Mouse (Mus musculus): Measurements from ENCODE around the gene Plk5. TPM values are rescaled to one million over a fixed set of nuclear protein-coding genes. Genes with fewer than 3 reads are reported as not detected.
A peak's percentile ranks its signal among the peaks of the same experiment; 100 is the strongest.

The Plk5 gene
- polyA plus RNA-seq, 1 experiment from 2014 or later = 1.2 TPM

DNA sequence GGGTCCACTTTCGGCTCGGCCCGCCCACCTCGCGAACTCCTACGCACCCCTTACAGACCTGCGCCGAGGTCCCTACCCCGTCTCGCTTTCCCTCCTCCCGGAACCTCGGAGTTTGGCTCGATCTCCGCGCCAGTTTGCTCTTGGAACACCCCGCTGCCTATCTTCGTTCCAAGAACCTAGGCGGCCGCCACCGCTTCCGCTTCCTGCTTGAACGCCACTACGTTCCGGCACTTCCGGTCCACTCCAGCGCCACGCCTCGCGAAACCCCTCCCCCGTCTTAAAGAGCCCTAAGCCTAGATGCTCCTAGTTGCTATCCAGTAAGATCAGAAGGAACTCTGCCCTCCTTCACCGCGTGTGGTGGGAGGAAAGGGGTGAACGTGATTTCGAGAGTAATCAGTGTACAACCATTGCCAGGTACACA lies 35.9 kb upstream of the Plk5 start, which contains the start of gene 2310011J03Rik:
Gene 2310011J03Rik (minus strand): TSS at position 198 of the 421 bp plus-strand sequence.
- no peaks in the 10 kb centered on the region for H3K27me3 ChIP-seq (replicated peaks; ENCODE audit: control insufficient read depth, insufficient read depth, low read length)
- peak within 1 kb of the TSS; percentile 93 for H3K4me2 ChIP-seq (ENCODE audit: low read length)
- H3K4me1 ChIP-seq (ENCODE audit: control insufficient read depth, insufficient read depth, low read length) = peaks cover 14% of the 10 kb centered on the region
- peak within 1 kb of the TSS; percentile 67 for H3K4me3 ChIP-seq (ENCODE audit: low read depth, low read length)
- DNase-seq (ENCODE audit: low spot score) (peak; percentile 96), ATAC-seq (peak; percentile 69)
- H3K9me3 ChIP-seq (replicated peaks; ENCODE audit: control insufficient read depth, low read length) = no peaks in the 10 kb centered on the region
- H3K9ac ChIP-seq (ENCODE audit: low read length) = peak within 1 kb of the TSS; percentile 72
- H3K36me3 ChIP-seq (ENCODE audit: control insufficient read depth, insufficient read depth, low read length) = peaks cover 36% of the 10 kb centered on the region
- under 1% methylated on average over 34 of the region's 34 CpGs for WGBS
- H3K27ac ChIP-seq (ENCODE audit: low read depth, low read length) = no peak within 1 kb of the TSS

- H3K36me3 ChIP-seq (ENCODE audit: control insufficient read depth, insufficient read depth, low read length) = peaks cover 28% of the 10 kb centered on the region
- no peak overlapping the region for H3K27ac ChIP-seq (ENCODE audit: low read depth, low read length)
- 80% methylated on average over 6 of the region's 6 CpGs for WGBS
- H3K4me2 ChIP-seq (ENCODE audit: low read length) = no peak overlapping the region
- ATAC-seq = no peak
- peaks cover 14% of the 10 kb centered on the region for H3K4me1 ChIP-seq (ENCODE audit: control insufficient read depth, insufficient read depth, low read length)
- DNase-seq (ENCODE audit: low spot score) = no peak
- H3K9me3 ChIP-seq (replicated peaks; ENCODE audit: control insufficient read depth, low read length) = no peaks in the 10 kb centered on the region
- no peak overlapping the region for H3K9ac ChIP-seq (ENCODE audit: low read length)
- H3K27me3 ChIP-seq (replicated peaks; ENCODE audit: control insufficient read depth, insufficient read depth, low read length) = no peaks in the 10 kb centered on the region
- H3K4me3 ChIP-seq (ENCODE audit: low read depth, low read length) = no peak overlapping the region
These were observed 35.1 kb upstream of the Plk5 start for GRCm38 (mm10) chr10:80321014-80321669.

DNA sequence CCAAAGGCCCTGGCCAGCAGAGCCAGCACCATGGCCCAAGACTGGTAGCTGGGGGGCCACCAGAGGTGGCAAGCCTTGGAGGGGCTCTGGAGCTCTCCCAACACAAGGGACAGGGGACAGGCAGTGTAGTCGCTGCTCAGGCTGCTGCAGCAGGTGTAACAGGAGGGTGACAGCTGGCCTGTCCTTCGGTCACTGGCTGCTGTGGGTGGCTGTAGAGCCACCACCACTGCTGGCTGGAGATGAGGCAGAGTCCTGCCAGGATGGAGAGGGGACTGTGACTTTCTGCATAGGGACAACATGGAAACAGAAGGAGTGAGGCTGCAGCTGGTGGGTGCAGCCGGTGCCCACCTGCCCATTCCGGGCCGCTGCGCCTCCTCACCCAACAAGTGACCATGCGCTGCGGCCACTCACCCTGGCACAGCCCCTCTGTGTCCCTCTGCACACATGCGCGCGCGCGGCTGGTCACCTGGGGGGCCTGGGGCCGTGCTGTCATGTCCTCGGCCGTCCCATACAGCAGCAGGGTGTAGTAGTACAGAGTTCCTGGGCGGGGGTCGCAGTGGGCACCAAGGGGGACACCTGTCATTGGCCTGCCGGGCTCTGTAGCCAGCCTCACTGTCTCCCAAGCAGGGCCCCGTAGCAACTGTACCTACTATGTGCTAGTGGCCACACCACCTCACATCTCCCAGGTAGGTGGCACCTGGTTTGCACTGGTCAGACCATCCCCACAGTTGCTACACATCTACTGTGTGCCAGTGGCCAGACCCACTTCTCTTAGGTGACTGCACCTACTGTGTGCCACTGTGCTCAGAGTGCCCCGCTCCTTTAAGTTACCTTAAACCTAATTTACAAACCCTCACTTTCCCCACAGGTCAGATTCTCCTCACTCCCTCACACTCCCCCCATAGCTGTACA lies 34.3 kb upstream of the Plk5 start:
- ATAC-seq (no peak), DNase-seq (ENCODE audit: low spot score) (no peak)
- Histone ChIP-seq H3K4me3 (ENCODE audit: low read depth, low read length) (no peak overlapping the region), H3K27me3 (replicated peaks; ENCODE audit: control insufficient read depth, insufficient read depth, low read length) (no peaks in the 10 kb centered on the region), H3K9me3 (replicated peaks; ENCODE audit: control insufficient read depth, low read length) (no peaks in the 10 kb centered on the region), H3K36me3 (ENCODE audit: control insufficient read depth, insufficient read depth, low read length) (peaks cover 20% of the 10 kb centered on the region), H3K4me2 (ENCODE audit: low read length) (no peak overlapping the region), H3K9ac (ENCODE audit: low read length) (no peak overlapping the region), H3K4me1 (ENCODE audit: control insufficient read depth, insufficient read depth, low read length) (peaks cover 14% of the 10 kb centered on the region), H3K27ac (ENCODE audit: low read depth, low read length) (no peak overlapping the region)
- WGBS = 89% methylated on average over 20 of the region's 21 CpGs

- H3K4me1 ChIP-seq (ENCODE audit: control insufficient read depth, insufficient read depth, low read length) = peaks cover 14% of the 10 kb centered on the region
- H3K4me2 ChIP-seq (ENCODE audit: low read length) = peak overlapping the region; percentile 88
- H3K4me3 ChIP-seq (ENCODE audit: low read depth, low read length) = peak overlapping the region; percentile 39
- H3K27ac ChIP-seq (ENCODE audit: low read depth, low read length) = no peak overlapping the region
- H3K27me3 ChIP-seq (replicated peaks; ENCODE audit: control insufficient read depth, insufficient read depth, low read length) = no peaks in the 10 kb centered on the region
- WGBS = 4% methylated on average over 28 of the region's 28 CpGs
- DNase-seq (ENCODE audit: low spot score) (no peak), ATAC-seq (0 out of 2 replicates have a peak, but pooled peaks have one; percentile 4)
- no peaks in the 10 kb centered on the region for H3K9me3 ChIP-seq (replicated peaks; ENCODE audit: control insufficient read depth, low read length)
- peaks cover 11% of the 10 kb centered on the region for H3K36me3 ChIP-seq (ENCODE audit: control insufficient read depth, insufficient read depth, low read length)
- peak overlapping the region; percentile 59 for H3K9ac ChIP-seq (ENCODE audit: low read length)
These were observed 33.4 kb upstream of the Plk5 start for GRCm38 (mm10) chr10:80322811-80323211.

DNA sequence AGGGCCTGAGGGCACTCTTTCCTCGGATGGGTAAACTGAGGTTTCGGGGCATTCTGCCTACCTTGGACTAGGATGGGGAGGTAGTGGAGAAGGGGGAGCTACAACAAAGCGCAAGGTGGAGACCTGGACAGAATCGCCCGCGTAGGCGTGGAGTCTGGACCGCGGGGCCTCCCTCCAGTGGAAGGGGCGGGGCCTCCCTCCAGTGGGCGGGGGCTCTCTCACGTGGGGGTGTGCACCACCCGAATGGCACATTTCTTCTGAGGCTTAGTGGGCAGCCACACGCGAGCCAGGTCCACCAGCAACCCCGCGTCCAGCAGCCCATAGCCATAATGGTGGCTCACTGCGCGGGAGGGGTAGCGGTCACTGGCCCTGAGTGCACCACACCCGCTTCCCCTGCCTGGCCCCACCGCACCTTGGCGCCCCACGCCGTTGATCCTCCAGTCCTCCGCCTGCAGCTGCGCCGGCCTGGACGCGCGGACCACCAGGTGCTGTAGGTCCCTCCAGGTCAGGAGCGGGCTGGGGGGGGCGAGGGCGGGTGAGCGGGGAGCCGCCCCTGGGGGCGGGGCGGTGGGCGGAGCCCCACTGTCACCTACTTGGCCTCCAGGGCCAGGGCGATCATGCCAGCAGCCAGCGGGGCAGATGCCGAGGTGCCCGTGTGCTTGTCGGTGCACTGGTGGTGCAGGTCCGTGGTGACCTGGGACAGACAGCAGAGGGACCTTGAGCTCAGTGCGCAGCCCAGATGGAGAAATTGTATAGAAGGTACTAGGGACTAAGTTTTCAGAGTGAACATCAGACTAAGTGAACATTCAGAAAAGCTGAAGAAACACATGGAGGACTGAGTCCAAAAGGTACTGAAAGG lies 32.8 kb upstream of the Plk5 start:
- DNase-seq (ENCODE audit: low spot score) = no peak
- Histone ChIP-seq H3K27me3 (replicated peaks; ENCODE audit: control insufficient read depth, insufficient read depth, low read length) (no peaks in the 10 kb centered on the region), H3K4me1 (ENCODE audit: control insufficient read depth, insufficient read depth, low read length) (peaks cover 14% of the 10 kb centered on the region), H3K4me2 (ENCODE audit: low read length) (peak overlapping the region; percentile 88), H3K4me3 (ENCODE audit: low read depth, low read length) (peak overlapping the region; percentile 39), H3K36me3 (ENCODE audit: control insufficient read depth, insufficient read depth, low read length) (peaks cover 4% of the 10 kb centered on the region; the same call in 1 of the 2 replicates), H3K27ac (ENCODE audit: low read depth, low read length) (no peak overlapping the region), H3K9me3 (replicated peaks; ENCODE audit: control insufficient read depth, low read length) (no peaks in the 10 kb centered on the region), H3K9ac (ENCODE audit: low read length) (peak overlapping the region; percentile 59)
- 2% methylated on average over 42 of the region's 46 CpGs for WGBS
- ATAC-seq = peak; percentile 16; the same call in 1 of the 2 replicates

GRCm38 (mm10) chr10:80324120-80325037 lies 31.9 kb upstream of the Plk5 start:
- Histone ChIP-seq H3K9me3 (replicated peaks; ENCODE audit: control insufficient read depth, low read length) (no peaks in the 10 kb centered on the region), H3K9ac (ENCODE audit: low read length) (no peak overlapping the region), H3K27me3 (replicated peaks; ENCODE audit: control insufficient read depth, insufficient read depth, low read length) (no peaks in the 10 kb centered on the region), H3K4me3 (ENCODE audit: low read depth, low read length) (no peak overlapping the region), H3K36me3 (ENCODE audit: control insufficient read depth, insufficient read depth, low read length) (no peaks in the 10 kb centered on the region), H3K4me1 (ENCODE audit: control insufficient read depth, insufficient read depth, low read length) (peaks cover 16% of the 10 kb centered on the region), H3K4me2 (ENCODE audit: low read length) (peak overlapping the region; percentile 88; the same call in 1 of the 2 replicates), H3K27ac (ENCODE audit: low read depth, low read length) (no peak overlapping the region)
- ATAC-seq (no peak), DNase-seq (ENCODE audit: low spot score) (no peak)
- WGBS = 79% methylated on average over 17 of the region's 17 CpGs

DNA sequence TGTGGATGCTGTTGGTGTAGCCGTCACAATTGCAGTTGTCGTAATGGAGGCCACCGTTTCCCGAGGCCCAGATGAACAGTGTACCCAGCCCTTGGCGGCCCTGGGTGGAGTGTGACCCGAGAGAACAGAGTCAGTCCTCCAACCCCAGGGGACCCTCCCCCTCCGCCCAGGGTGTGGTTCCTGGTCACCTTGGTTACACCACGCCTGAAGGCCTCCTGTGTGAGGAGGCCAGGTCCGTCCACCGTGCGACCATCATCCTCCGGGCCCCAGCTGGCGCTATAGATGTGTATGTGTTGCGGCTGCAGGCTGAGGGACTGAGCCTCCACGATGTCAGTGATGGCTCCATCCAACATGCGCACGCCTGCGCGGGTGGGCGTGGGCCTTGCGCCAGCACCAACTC lies 31.2 kb upstream of the Plk5 start:
- Histone ChIP-seq H3K4me3 (ENCODE audit: low read depth, low read length) (no peak overlapping the region), H3K27ac (ENCODE audit: low read depth, low read length) (no peak overlapping the region), H3K36me3 (ENCODE audit: control insufficient read depth, insufficient read depth, low read length) (no peaks in the 10 kb centered on the region), H3K9ac (ENCODE audit: low read length) (no peak overlapping the region), H3K4me1 (ENCODE audit: control insufficient read depth, insufficient read depth, low read length) (peaks cover 13% of the 10 kb centered on the region), H3K4me2 (ENCODE audit: low read length) (no peak overlapping the region), H3K9me3 (replicated peaks; ENCODE audit: control insufficient read depth, low read length) (no peaks in the 10 kb centered on the region), H3K27me3 (replicated peaks; ENCODE audit: control insufficient read depth, insufficient read depth, low read length) (no peaks in the 10 kb centered on the region)
- 82% methylated on average over 21 of the region's 21 CpGs for WGBS
- no peak for ATAC-seq
- DNase-seq (ENCODE audit: low spot score) = no peak
